Mouse (Mus musculus): ENCODE results near the gene 4930415O20Rik.

4930415O20Rik gene

GRCm38 (mm10) chr15:98570873-98571538 lies at the start of gene 4930415O20Rik, which contains the start of gene Ccnt1:
4930415O20Rik (plus strand) TSS chr15:98571004.
Ccnt1 (minus strand) TSS chr15:98570923.
- DNase-seq (ENCODE audit: low read depth, low spot score) = no peak

- DNase-seq (ENCODE audit: low read depth, low spot score) = no peak
These were observed 49.6 kb upstream of the 4930415O20Rik start for GRCm38 (mm10) chr15:98521245-98521644.

- DNase-seq (ENCODE audit: low read depth, low spot score) = peak; percentile 49
These were observed 44.7 kb upstream of the 4930415O20Rik start for GRCm38 (mm10) chr15:98526057-98526456.

GRCm38 (mm10) chr15:98527056-98527771 lies 43.6 kb upstream of the 4930415O20Rik start:
- DNase-seq (ENCODE audit: low read depth, low spot score) = no peak

GRCm38 (mm10) chr15:98528066-98528563 lies 42.7 kb upstream of the 4930415O20Rik start:
- no peak for DNase-seq (ENCODE audit: low read depth, low spot score)

GRCm38 (mm10) chr15:98532281-98532680 lies 38.5 kb upstream of the 4930415O20Rik start:
- DNase-seq (ENCODE audit: low read depth, low spot score) = peak; percentile 49

- DNase-seq (ENCODE audit: low read depth, low spot score) = peak; percentile 44
These were observed 37.7 kb upstream of the 4930415O20Rik start for GRCm38 (mm10) chr15:98533035-98533531.

- DNase-seq (ENCODE audit: low read depth, low spot score) = peak; percentile 99
These were observed 36.8 kb upstream of the 4930415O20Rik start, which contains the start of gene Kansl2 for GRCm38 (mm10) chr15:98533881-98534627. Kansl2 (minus strand) TSS chr15:98534264.

GRCm38 (mm10) chr15:98535921-98536320 lies 34.9 kb upstream of the 4930415O20Rik start:
- DNase-seq (ENCODE audit: low read depth, low spot score) = no peak

GRCm38 (mm10) chr15:98536828-98537510 lies 33.8 kb upstream of the 4930415O20Rik start:
- DNase-seq (ENCODE audit: low read depth, low spot score) = no peak

- DNase-seq (ENCODE audit: low read depth, low spot score) = no peak
These were observed 32.9 kb upstream of the 4930415O20Rik start for GRCm38 (mm10) chr15:98537923-98538322.

- no peak for DNase-seq (ENCODE audit: low read depth, low spot score)
These were observed 29.7 kb upstream of the 4930415O20Rik start for GRCm38 (mm10) chr15:98541064-98541463.

GRCm38 (mm10) chr15:98543341-98543740 lies 27.5 kb upstream of the 4930415O20Rik start:
- DNase-seq (ENCODE audit: low read depth, low spot score) = no peak

GRCm38 (mm10) chr15:98545151-98545550 lies 25.7 kb upstream of the 4930415O20Rik start:
- peak; percentile 67 for DNase-seq (ENCODE audit: low read depth, low spot score)

GRCm38 (mm10) chr15:98546843-98547242 lies 24.0 kb upstream of the 4930415O20Rik start:
- no peak for DNase-seq (ENCODE audit: low read depth, low spot score)

- no peak for DNase-seq (ENCODE audit: low read depth, low spot score)
These were observed 18.0 kb upstream of the 4930415O20Rik start for GRCm38 (mm10) chr15:98552758-98553157.

- DNase-seq (ENCODE audit: low read depth, low spot score) = no peak
These were observed 14.9 kb upstream of the 4930415O20Rik start for GRCm38 (mm10) chr15:98555881-98556280.

GRCm38 (mm10) chr15:98557186-98557585 lies 13.6 kb upstream of the 4930415O20Rik start:
- no peak for DNase-seq (ENCODE audit: low read depth, low spot score)

- no peak for DNase-seq (ENCODE audit: low read depth, low spot score)
These were observed 3.9 kb upstream of the 4930415O20Rik start for GRCm38 (mm10) chr15:98566973-98567277.

GRCm38 (mm10) chr15:98567278-98568134 lies 3.3 kb upstream of the 4930415O20Rik start:
- peak; percentile 99 for DNase-seq (ENCODE audit: low read depth, low spot score)
